Mouse (Mus musculus): Measurements from ENCODE around the gene Robo2.
A peak's percentile ranks its signal among the peaks of the same experiment; 100 is the strongest.

The Robo2 gene

GRCm38 (mm10) chr16:73957675-73958523, 453.7 kb downstream of the Robo2 start:
- DNase-seq (ENCODE audit: extremely low read depth, low read depth, low spot score), result no peak

DNA sequence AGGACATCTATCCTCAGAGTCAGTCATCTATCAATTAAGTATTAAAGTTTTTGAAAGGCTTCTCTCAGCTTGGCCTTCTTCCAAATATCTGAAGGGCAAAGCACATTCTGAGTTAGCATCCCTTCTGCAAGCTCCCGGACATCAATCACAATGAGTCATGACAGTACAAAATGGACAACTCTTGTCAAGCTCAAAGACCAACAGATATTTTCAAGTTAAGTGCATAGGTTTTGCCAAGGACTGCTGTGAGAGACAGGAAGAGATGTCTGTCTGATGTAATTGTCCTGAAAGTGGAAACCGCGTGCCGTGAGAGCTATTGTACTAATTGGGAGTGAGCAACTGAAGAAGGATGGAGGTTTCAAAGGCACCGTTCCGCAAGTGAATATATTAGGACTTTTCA, 465.5 kb downstream of the Robo2 start:
- no peak for DNase-seq (ENCODE audit: extremely low read depth, low read depth, low spot score)

DNA sequence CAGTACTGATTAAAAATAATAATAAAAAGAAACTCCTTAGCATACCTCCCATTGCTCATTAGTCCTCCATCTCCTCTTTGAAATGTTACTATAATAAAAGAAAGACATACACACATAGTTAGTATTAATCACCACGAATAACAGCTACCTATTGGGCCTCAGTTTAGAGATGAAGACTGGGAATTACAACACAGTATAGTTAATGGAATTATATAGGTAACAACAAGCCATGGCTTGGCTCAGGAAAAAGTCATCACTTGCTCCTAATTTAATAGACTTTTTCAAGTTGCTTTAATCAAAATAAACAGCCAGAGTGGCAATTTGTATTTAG, 471.4 kb downstream of the Robo2 start:
- DNase-seq (ENCODE audit: extremely low read depth, low read depth, low spot score), result no peak

GRCm38 (mm10) chr16:73939423-73940210, 472.0 kb downstream of the Robo2 start:
- no peak for DNase-seq (ENCODE audit: extremely low read depth, low read depth, low spot score)

GRCm38 (mm10) chr16:73930323-73930722, 481.3 kb downstream of the Robo2 start:
- no peak for DNase-seq (ENCODE audit: extremely low read depth, low read depth, low spot score)

- DNase-seq (ENCODE audit: extremely low read depth, low read depth, low spot score), result no peak
Observed at GRCm38 (mm10) chr16:73927481-73927880, 484.1 kb downstream of the Robo2 start.

DNA sequence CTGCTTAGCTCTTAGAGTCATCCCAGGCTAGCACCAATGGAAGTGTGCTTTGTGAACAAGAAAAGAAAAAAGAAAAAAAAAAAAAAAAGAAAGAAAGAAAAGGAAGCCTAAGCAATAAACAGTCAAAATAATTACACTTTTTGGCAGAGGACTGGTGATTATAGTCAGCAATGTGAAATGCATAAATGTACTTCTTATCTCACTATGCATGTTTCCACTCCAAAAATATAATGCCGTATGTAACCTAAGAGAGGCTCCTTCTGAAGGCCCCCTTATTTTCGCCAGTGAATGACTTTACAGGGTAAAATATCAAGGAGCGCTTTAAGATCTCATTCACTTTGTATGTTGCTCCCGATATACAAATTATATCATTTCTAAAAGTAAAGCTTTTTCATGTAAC, 496.2 kb downstream of the Robo2 start:
- no peak for DNase-seq (ENCODE audit: extremely low read depth, low read depth, low spot score)

DNA sequence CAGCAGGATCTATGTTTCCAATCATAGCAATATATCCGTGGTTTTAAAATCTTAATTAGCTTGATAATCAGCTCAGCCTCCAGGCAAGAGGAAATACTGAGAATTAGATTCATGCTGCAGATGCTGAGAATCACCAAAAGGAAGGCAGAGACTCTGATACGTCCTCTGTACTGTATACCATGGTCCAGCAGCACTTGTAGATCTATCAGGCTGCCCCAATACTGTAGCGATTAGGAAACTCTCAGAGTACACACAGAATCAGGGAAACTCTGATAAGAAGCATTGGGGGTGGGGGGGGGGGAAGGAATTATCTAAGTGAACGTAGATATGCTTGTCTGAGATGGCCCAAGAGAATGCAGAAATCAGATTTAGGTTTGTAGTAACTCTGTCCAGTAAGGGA, 496.7 kb downstream of the Robo2 start:
- DNase-seq (ENCODE audit: extremely low read depth, low read depth, low spot score), result no peak

DNA sequence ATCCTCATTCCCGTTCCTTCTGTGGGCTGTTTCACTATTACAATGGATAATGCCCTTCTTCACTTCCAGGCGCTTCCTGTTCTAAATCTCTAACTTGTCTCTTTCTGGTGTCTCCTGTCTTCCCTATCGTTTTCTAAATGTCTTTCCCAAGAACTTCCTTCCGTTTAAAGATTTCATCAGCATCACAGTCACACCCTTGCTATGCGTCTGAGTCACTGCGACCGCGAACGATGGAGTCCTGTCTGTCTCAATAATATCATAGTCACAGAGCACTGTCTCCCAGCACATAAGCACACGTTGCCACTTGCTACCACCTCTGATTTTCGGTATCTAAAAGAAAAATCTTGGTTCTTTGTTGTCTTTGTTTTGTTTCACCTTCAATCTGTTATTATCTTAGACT, 503.1 kb downstream of the Robo2 start:
- no peak for DNase-seq (ENCODE audit: extremely low read depth, low read depth, low spot score)

DNA sequence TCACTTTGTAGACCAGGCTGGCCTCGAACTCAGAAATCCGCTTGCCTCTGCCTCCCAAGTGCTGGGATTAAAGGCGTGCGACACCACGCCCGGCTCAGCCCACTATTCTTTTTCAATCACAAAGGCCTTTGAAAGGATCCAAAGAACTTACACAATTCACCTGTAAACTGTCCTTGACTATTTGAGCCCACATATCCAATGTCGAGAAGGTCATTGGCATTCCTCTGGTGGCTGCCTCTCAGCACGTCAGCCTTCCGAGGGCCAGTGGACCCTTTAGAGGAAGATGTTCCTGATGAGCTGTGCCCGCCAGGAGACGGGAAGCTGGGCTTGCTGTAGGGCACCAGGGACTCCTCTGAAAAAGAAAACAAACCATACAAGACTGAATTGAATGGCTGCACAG, 514.8 kb downstream of the Robo2 start:
- DNase-seq (ENCODE audit: extremely low read depth, low read depth, low spot score), result no peak

GRCm38 (mm10) chr16:73881911-73882310, 529.7 kb downstream of the Robo2 start:
- no peak for DNase-seq (ENCODE audit: extremely low read depth, low read depth, low spot score)

DNA sequence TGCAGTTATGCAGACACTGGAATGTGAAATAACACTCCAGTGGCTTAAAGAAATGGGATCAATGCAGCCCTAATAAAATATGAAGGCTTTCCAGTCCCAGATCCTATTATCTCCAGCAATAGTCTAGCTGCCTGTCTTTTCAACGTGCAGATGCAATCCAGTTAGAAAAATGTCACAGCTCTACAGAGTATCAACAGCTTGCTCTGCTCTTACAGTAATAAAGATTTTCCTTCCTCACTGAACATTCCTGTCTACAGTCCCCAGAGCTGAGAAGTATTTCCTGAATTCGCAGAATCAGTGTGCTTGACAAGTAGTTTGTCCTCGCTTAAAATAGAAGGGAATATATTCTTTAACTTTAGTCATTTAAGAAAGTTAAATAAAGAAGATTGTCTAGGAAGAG, 533.7 kb downstream of the Robo2 start:
- DNase-seq (ENCODE audit: extremely low read depth, low read depth, low spot score), result no peak

GRCm38 (mm10) chr16:73874991-73875390, 536.6 kb downstream of the Robo2 start:
- DNase-seq (ENCODE audit: extremely low read depth, low read depth, low spot score), result no peak

- no peak for DNase-seq (ENCODE audit: extremely low read depth, low read depth, low spot score)
Observed at GRCm38 (mm10) chr16:73873828-73874558, 537.6 kb downstream of the Robo2 start.

DNA sequence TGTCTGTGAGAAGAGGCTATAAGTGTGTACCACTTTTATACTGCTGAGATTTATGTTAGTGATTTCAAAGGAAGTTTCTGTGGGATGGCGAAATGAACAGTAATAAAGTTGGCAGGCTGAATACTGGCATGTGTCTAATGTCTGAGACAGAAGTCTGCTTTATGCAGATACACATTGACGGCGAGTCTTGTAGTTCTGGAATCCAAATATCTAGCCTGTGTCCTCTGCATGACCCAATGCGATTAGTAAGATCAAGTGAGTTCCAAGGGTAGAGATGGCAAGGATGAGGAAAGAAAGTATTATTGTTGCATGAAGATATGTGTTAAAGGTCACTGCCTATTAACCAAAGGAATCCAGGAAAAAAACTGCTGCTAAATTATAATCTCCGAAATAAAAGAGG, 541.3 kb downstream of the Robo2 start:
- peak; percentile 62 for DNase-seq (ENCODE audit: extremely low read depth, low read depth, low spot score)

- DNase-seq (ENCODE audit: extremely low read depth, low read depth, low spot score), result no peak
Observed at GRCm38 (mm10) chr16:73869527-73870212, 542.0 kb downstream of the Robo2 start.

GRCm38 (mm10) chr16:73864625-73865024, 547.0 kb downstream of the Robo2 start:
- DNase-seq (ENCODE audit: extremely low read depth, low read depth, low spot score), result no peak

GRCm38 (mm10) chr16:73863748-73864147, 547.9 kb downstream of the Robo2 start:
- no peak for DNase-seq (ENCODE audit: extremely low read depth, low read depth, low spot score)

GRCm38 (mm10) chr16:73858717-73859116, 552.9 kb downstream of the Robo2 start:
- DNase-seq (ENCODE audit: extremely low read depth, low read depth, low spot score), result no peak

- peak; percentile 92 for DNase-seq (ENCODE audit: extremely low read depth, low read depth, low spot score)
Observed at GRCm38 (mm10) chr16:73855821-73856220, 555.8 kb downstream of the Robo2 start.

All from fat pad, adult 2 months (tissue).